In genomic region chr4:126967241-126967863, GRCm38 (mm10) we compare ENCODE assay signal across 8 mouse cellular contexts. TPM values are rescaled to one million over a fixed set of nuclear protein-coding genes. Genes with fewer than 3 reads are reported as not detected.
DNase-seq lines count a peak whose midpoint lies in the region; ATAC-seq lines count a peak whose summit lies in the region.

No protein-coding gene starts in this region.

- DNase-seq in frontal cortex, postnatal 36 days (ENCODE audit: low spot score in 2 of 2) = peak; percentile 8 to 10
- no peak for DNase-seq in frontal cortex, postnatal 25 days (ENCODE audit: low spot score in 2 of 2)
- DNase-seq in adrenal gland, postnatal 36 days = peak; percentile 35 to 65
- peak; percentile 36 for DNase-seq in heart, postnatal 4 days
- peak; percentile 20 for DNase-seq in left cerebral cortex, postnatal 4 days

- peak overlapping the region; percentile 68 for H3K4me3 ChIP-seq in stomach, embryonic 15.5 days (replicated peaks)

- intact Hi-C loops in left cerebral cortex, postnatal 4 days (cut with DNase I) = no loop called here

- peak overlapping the region; percentile 89 for H3K27ac ChIP-seq in stomach, embryonic 15.5 days

- no peaks in the 10 kb centered on the region for H3K27me3 ChIP-seq in stomach, embryonic 15.5 days (replicated peaks)

- H3K9ac ChIP-seq in stomach, embryonic 15.5 days = peak overlapping the region; percentile 87

- ATAC-seq in erythroblast, adult 5-6 weeks (replicated peaks; ENCODE audit: low FRiP score, poor library complexity, severe bottlenecking) = 0 out of 2 replicates have a peak, but pooled peaks have one; percentile 26
- ATAC-seq in megakaryocyte-erythroid progenitor cell, adult 5-6 weeks (replicated peaks; ENCODE audit: low FRiP score, low TSS enrichment, poor library complexity, severe bottlenecking) = 0 out of 2 replicates have a peak, but pooled peaks have one; percentile 45
- peak; percentile 8 for ATAC-seq in stomach, embryonic 15.5 days (ENCODE audit: insufficient read depth, low FRiP score, low read depth)

- no peaks in the 10 kb centered on the region for H3K4me1 ChIP-seq in stomach, embryonic 15.5 days

- H3K36me3 ChIP-seq in stomach, embryonic 15.5 days = no peaks in the 10 kb centered on the region

- peak overlapping the region; percentile 76 for H3K4me2 ChIP-seq in stomach, embryonic 15.5 days

- no peaks in the 10 kb centered on the region for H3K9me3 ChIP-seq in stomach, embryonic 15.5 days

- under 1% methylated on average over 20 of the region's 53 CpGs for WGBS in stomach, embryonic 15.5 days

RNA-seq across cellular contexts. Expression of gene Zmym4, which starts 0.6 kb away (rescaled TPM):
- 10 to 100 TPM; 42.9 to 46.7 TPM for total RNA-seq in adrenal gland, postnatal 36 days (2021)
- total RNA-seq in erythroblast, adult 5-6 weeks (2015; ENCODE audit: low replicate concordance) = 11.7 and 12.1 TPM in 2 replicates
- 7.5 and 9.6 TPM in 2 replicates for total RNA-seq in erythroblast, adult 5-6 weeks (2017; ENCODE audit: low replicate concordance)
- 10 to 100 TPM; 36.0 to 38.1 TPM for total RNA-seq in heart, postnatal 4 days (2021)
- 10 to 100 TPM; 77.9 to 84.1 TPM for total RNA-seq in left cerebral cortex, postnatal 4 days (2021)
- 38.7 and 57.2 TPM in 2 replicates for total RNA-seq in megakaryocyte-erythroid progenitor cell, adult 5-6 weeks (2014; fragmentation: Nextera tagmentation)
- total RNA-seq in megakaryocyte-erythroid progenitor cell, adult 5-6 weeks (2017) = 41.2 and 56.1 TPM in 2 replicates
- 16.6 and 18.6 TPM in 2 replicates for polyA plus RNA-seq in stomach, embryonic 15.5 days (2015; fragmentation: Nextera tagmentation; extraction: Ambion mirVana)

RNA-seq across cellular contexts. Expression of gene Sfpq, which starts 53.8 kb away (rescaled TPM):
- 100 to 1,000 TPM; 145 to 225 TPM for total RNA-seq in adrenal gland, postnatal 36 days (2021)
- total RNA-seq in erythroblast, adult 5-6 weeks (2015; ENCODE audit: low replicate concordance) = 235 and 246 TPM in 2 replicates
- total RNA-seq in erythroblast, adult 5-6 weeks (2017; ENCODE audit: low replicate concordance) = 508 and 629 TPM in 2 replicates
- total RNA-seq in heart, postnatal 4 days (2021) = 100 to 1,000 TPM; 182 to 205 TPM
- total RNA-seq in left cerebral cortex, postnatal 4 days (2021) = 100 to 1,000 TPM; 459 to 501 TPM
- total RNA-seq in megakaryocyte-erythroid progenitor cell, adult 5-6 weeks (2014; fragmentation: Nextera tagmentation) = 426 and 540 TPM in 2 replicates
- 945 and 968 TPM in 2 replicates for total RNA-seq in megakaryocyte-erythroid progenitor cell, adult 5-6 weeks (2017)
- polyA plus RNA-seq in stomach, embryonic 15.5 days (2015; fragmentation: Nextera tagmentation; extraction: Ambion mirVana) = 78.0 and 78.5 TPM in 2 replicates

Comparison
In these comparisons a context has a peak if more than half of its experiments do, and no peak if none do; other contexts are left out.
1. DNase-seq: peak in frontal cortex, postnatal 36 days (2 of 2), adrenal gland, postnatal 36 days (2 of 2), heart, postnatal 4 days (single experiment) and left cerebral cortex, postnatal 4 days (single experiment); none in frontal cortex, postnatal 25 days (0 of 2).
2. Peak in every context shown above with its lines, with median percentiles within 50 percentile points of each other: ATAC-seq.